ENCODE assay signal across 8 mouse cellular contexts in the genomic region with DNA sequence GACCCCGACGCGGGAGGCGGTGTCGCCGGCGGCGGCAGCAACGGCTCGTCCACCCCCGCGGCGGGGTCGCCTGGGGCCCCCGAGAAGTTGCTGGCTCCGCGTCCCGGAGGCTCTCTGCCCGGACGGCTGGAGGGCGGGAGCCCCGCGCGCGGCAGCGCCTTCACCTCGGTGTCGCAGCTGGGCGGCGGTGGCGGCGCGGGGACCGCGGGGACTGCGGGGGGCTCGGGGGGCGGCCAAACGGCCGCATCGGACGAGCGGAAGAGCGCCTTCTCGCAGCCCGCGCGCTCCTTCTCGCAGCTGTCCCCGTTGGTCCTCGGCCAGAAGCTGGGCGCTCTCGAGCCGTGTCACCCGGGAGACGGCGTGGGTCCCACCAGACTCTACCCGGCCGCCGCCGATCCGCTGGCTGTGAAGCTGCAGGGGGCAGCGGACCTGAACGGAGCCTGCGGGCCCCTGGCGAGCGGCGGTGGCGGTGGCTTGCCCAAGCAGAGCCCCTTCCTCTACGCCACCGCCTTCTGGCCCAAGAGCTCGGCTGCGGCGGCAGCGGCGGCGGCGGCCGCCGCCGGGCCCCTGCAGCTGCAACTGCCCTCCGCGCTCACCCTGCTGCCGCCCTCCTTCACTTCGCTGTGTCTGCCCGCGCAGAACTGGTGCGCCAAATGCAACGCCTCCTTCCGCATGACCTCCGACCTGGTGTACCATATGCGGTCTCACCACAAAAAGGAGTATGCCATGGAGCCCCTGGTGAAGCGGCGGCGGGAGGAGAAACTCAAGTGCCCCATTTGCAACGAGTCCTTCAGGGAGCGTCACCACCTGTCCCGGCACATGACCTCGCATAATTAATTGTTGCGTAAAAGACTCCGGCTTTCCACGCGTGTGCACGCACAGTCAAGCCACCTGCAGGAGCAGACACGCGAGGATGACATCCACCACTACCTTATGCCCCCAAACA. TPM values are rescaled to one million over a fixed set of nuclear protein-coding genes. Genes with fewer than 3 reads are reported as not detected.
DNase-seq lines count a peak whose midpoint lies in the region; ATAC-seq and TF ChIP-seq lines count a peak whose summit lies in the region.

No protein-coding gene starts in this region.

- H3K4me2 ChIP-seq in forebrain, embryonic 11.5 days (ENCODE audit: low read depth, low read length, severe bottlenecking): peak overlapping the region; percentile 61
- peak overlapping the region; percentile 98 for H3K4me2 ChIP-seq in intestine, embryonic 15.5 days (replicated peaks)
- H3K4me2 ChIP-seq in midbrain, embryonic 11.5 days: peak overlapping the region; percentile 62

- no peaks in the 10 kb centered on the region for H3K36me3 ChIP-seq in forebrain, embryonic 11.5 days (ENCODE audit: control insufficient read depth, insufficient read depth, low read length)
- no peaks in the 10 kb centered on the region for H3K36me3 ChIP-seq in intestine, embryonic 15.5 days
- H3K36me3 ChIP-seq in midbrain, embryonic 11.5 days (ENCODE audit: control insufficient read depth, insufficient read depth, low read length): no peaks in the 10 kb centered on the region

- H3K27ac ChIP-seq in left cerebral cortex, adult 2 months: peak overlapping the region; percentile 76
- H3K27ac ChIP-seq in forebrain, embryonic 11.5 days (ENCODE audit: low read depth, low read length): no peak overlapping the region
- H3K27ac ChIP-seq in intestine, embryonic 15.5 days: no peak overlapping the region
- H3K27ac ChIP-seq in midbrain, embryonic 11.5 days (ENCODE audit: low read depth, low read length): no peak overlapping the region

- H3K4me1 ChIP-seq in forebrain, embryonic 11.5 days (replicated peaks; ENCODE audit: control insufficient read depth, insufficient read depth, low read length): peaks cover 13% of the 10 kb centered on the region
- H3K4me1 ChIP-seq in intestine, embryonic 15.5 days (replicated peaks): peaks cover 24% of the 10 kb centered on the region
- H3K4me1 ChIP-seq in midbrain, embryonic 11.5 days (ENCODE audit: control insufficient read depth, insufficient read depth, low read length): peaks cover 32% of the 10 kb centered on the region

- intact Hi-C loops in left cerebral cortex, adult 2 months (cut with DNase I): loop anchor here (10.0 kb wide), 1 partner anchor 541 kb away; no protein-coding TSS in a partner anchor
- intact Hi-C loops in left cerebral cortex, postnatal 14 days (cut with DNase I): loop anchor here (10.0 kb wide), 1 partner anchor 541 kb away; no protein-coding TSS in a partner anchor

- H3K4me3 ChIP-seq in left cerebral cortex, adult 2 months: peak overlapping the region; percentile 50
- H3K4me3 ChIP-seq in forebrain, embryonic 11.5 days (ENCODE audit: low read depth, low read length): peak overlapping the region; percentile 43
- H3K4me3 ChIP-seq in intestine, embryonic 15.5 days (replicated peaks): peak overlapping the region; percentile 61
- peak overlapping the region; percentile 46 for H3K4me3 ChIP-seq in midbrain, embryonic 11.5 days (ENCODE audit: low read depth, low read length)

- TF ChIP-seq CTCF in left cerebral cortex, adult 2 months (IDR thresholded peaks at IDR 0.05): no peak

- under 1% methylated on average over 75 of the region's 106 CpGs for WGBS in forebrain, embryonic 11.5 days
- under 1% methylated on average over 103 of the region's 106 CpGs for WGBS in intestine, embryonic 15.5 days
- WGBS in midbrain, embryonic 11.5 days: under 1% methylated on average over 87 of the region's 106 CpGs

- ATAC-seq in forebrain, embryonic 11.5 days (replicated peaks; ENCODE audit: low FRiP score): peak; percentile 67
- ATAC-seq in intestine, embryonic 15.5 days: peak; percentile 54
- ATAC-seq in midbrain, embryonic 11.5 days (ENCODE audit: low FRiP score): peak; percentile 51

- peak in 1 of 2 experiments; percentile 34 for DNase-seq in left cerebral cortex, adult 2 months (ENCODE audit: extremely low spot score in 1 of 2, low spot score in 2 of 2)
- DNase-seq in left cerebral cortex, postnatal 14 days (ENCODE audit: low spot score in 2 of 2): no peak
- peak; percentile 61 for DNase-seq in ZHBTc4 (ENCODE audit: low read depth, low spot score)
- DNase-seq in forebrain, embryonic 11.5 days (ENCODE audit: low spot score): peak; percentile 77
- DNase-seq in midbrain, embryonic 11.5 days (ENCODE audit: low spot score, missing footprints): peak; percentile 94
- DNase-seq in thymus, postnatal 4 days: peak; percentile 42
- no peak for DNase-seq in layer of hippocampus, adult 9-11 months

- peaks cover 84% of the 10 kb centered on the region for H3K27me3 ChIP-seq in forebrain, embryonic 11.5 days (ENCODE audit: control insufficient read depth, insufficient read depth, low read length)
- peaks cover 83% of the 10 kb centered on the region for H3K27me3 ChIP-seq in intestine, embryonic 15.5 days (replicated peaks)
- H3K27me3 ChIP-seq in midbrain, embryonic 11.5 days (ENCODE audit: control insufficient read depth, insufficient read depth, low read length): peaks cover 82% of the 10 kb centered on the region

- peak overlapping the region; percentile 41 for H3K9ac ChIP-seq in forebrain, embryonic 11.5 days (ENCODE audit: low read length)
- peak overlapping the region; percentile 49 for H3K9ac ChIP-seq in intestine, embryonic 15.5 days
- H3K9ac ChIP-seq in midbrain, embryonic 11.5 days (ENCODE audit: low read length): peak overlapping the region; percentile 55

- H3K9me3 ChIP-seq in forebrain, embryonic 11.5 days (ENCODE audit: control insufficient read depth, low read length): no peaks in the 10 kb centered on the region
- no peaks in the 10 kb centered on the region for H3K9me3 ChIP-seq in intestine, embryonic 15.5 days
- H3K9me3 ChIP-seq in midbrain, embryonic 11.5 days (ENCODE audit: control insufficient read depth, low read length): no peaks in the 10 kb centered on the region

RNA-seq across cellular contexts. Expression of gene Prdm8, which starts 19.1 kb away (rescaled TPM):
- total RNA-seq in left cerebral cortex, adult 2 months (2021): 10 to 100 TPM; 35.0 to 36.3 TPM
- 10 to 100 TPM; 44.0 to 45.1 TPM for total RNA-seq in left cerebral cortex, postnatal 14 days (2021)
- polyA plus RNA-seq in forebrain, embryonic 11.5 days (2014; fragmentation: Nextera tagmentation; extraction: Ambion mirVana): 0.96 and 0.97 TPM in 2 replicates
- 0.13 TPM in 1 of 2 replicates, not detected in the other for polyA plus RNA-seq in intestine, embryonic 15.5 days (2015; fragmentation: Nextera tagmentation; extraction: Ambion mirVana)
- 1.0 and 1.7 TPM in 2 replicates for polyA plus RNA-seq in midbrain, embryonic 11.5 days (2014; fragmentation: Nextera tagmentation; extraction: Ambion mirVana)

Comparison
In these comparisons a context has a peak if more than half of its experiments do, and no peak if none do; other contexts are left out.
1. DNase-seq: peak in ZHBTc4 (single experiment), forebrain, embryonic 11.5 days (single experiment), midbrain, embryonic 11.5 days (single experiment) and thymus, postnatal 4 days (single experiment); none in left cerebral cortex, postnatal 14 days (0 of 2) and layer of hippocampus, adult 9-11 months (single experiment).
2. Peak in every context shown above with its lines, with median percentiles within 50 percentile points of each other: H3K4me3 ChIP-seq, ATAC-seq, H3K4me2 ChIP-seq and H3K9ac ChIP-seq.